Mouse (Mus musculus) T-cell, adult 2 months (primary cell): ENCODE results near the gene Mtr.

Experiments used
- DNase-seq: peaks from one replicate; pipeline ENCODE4 v3.0.0; 2022; ENCODE audit warnings: low spot score

Gene Mtr

GRCm38 (mm10) chr13:12257391-12258380 lies at the start of gene Mtr:
Mtr (minus strand) TSS chr13:12258113.
- peak; percentile 90 for DNase-seq

- DNase-seq = no peak
Observed at GRCm38 (mm10) chr13:12307286-12307685, 49.4 kb upstream of the Mtr start.

GRCm38 (mm10) chr13:12305540-12305939 lies 47.6 kb upstream of the Mtr start:
- no peak for DNase-seq

- no peak for DNase-seq
Observed at GRCm38 (mm10) chr13:12304991-12305390, 47.1 kb upstream of the Mtr start.

GRCm38 (mm10) chr13:12297777-12298176 lies 39.9 kb upstream of the Mtr start:
- no peak for DNase-seq

GRCm38 (mm10) chr13:12296701-12297100 lies 38.8 kb upstream of the Mtr start:
- DNase-seq = no peak

- DNase-seq = no peak
Observed at GRCm38 (mm10) chr13:12293810-12294209, 35.9 kb upstream of the Mtr start.

GRCm38 (mm10) chr13:12290700-12291099 lies 32.8 kb upstream of the Mtr start:
- DNase-seq = no peak

GRCm38 (mm10) chr13:12284528-12284927 lies 26.6 kb upstream of the Mtr start:
- DNase-seq = no peak

- no peak for DNase-seq
Observed at GRCm38 (mm10) chr13:12283826-12284225, 25.9 kb upstream of the Mtr start.

GRCm38 (mm10) chr13:12274721-12275120 lies 16.8 kb upstream of the Mtr start:
- DNase-seq = no peak

GRCm38 (mm10) chr13:12274220-12274619 lies 16.3 kb upstream of the Mtr start:
- no peak for DNase-seq

GRCm38 (mm10) chr13:12272953-12273352 lies 15.0 kb upstream of the Mtr start:
- peak; percentile 39 for DNase-seq

- DNase-seq = no peak
Observed at GRCm38 (mm10) chr13:12267971-12268370, 10.1 kb upstream of the Mtr start.

GRCm38 (mm10) chr13:12267097-12267496 lies 9.2 kb upstream of the Mtr start:
- DNase-seq = no peak

GRCm38 (mm10) chr13:12263996-12264395 lies 6.1 kb upstream of the Mtr start:
- no peak for DNase-seq

GRCm38 (mm10) chr13:12261505-12261904 lies 3.6 kb upstream of the Mtr start:
- DNase-seq = no peak

GRCm38 (mm10) chr13:12256871-12257390 lies 982 bp downstream of the Mtr start:
- DNase-seq = no peak

GRCm38 (mm10) chr13:12255911-12256705 lies 1.8 kb downstream of the Mtr start:
- DNase-seq = no peak

- DNase-seq = no peak
Observed at GRCm38 (mm10) chr13:12250496-12250895, 7.4 kb downstream of the Mtr start.

GRCm38 (mm10) chr13:12249195-12249898 lies 8.6 kb downstream of the Mtr start:
- DNase-seq = no peak

- DNase-seq = no peak
Observed at GRCm38 (mm10) chr13:12245938-12246337, 12.0 kb downstream of the Mtr start.
